Mouse (Mus musculus): ENCODE results near the gene Tsku. TPM values are rescaled to one million over a fixed set of nuclear protein-coding genes. Genes with fewer than 3 reads are reported as not detected.
A peak's percentile ranks its signal among the peaks of the same experiment; 100 is the strongest.

Gene Tsku
- polyA plus RNA-seq, 1 experiment: 9.6 TPM

DNA sequence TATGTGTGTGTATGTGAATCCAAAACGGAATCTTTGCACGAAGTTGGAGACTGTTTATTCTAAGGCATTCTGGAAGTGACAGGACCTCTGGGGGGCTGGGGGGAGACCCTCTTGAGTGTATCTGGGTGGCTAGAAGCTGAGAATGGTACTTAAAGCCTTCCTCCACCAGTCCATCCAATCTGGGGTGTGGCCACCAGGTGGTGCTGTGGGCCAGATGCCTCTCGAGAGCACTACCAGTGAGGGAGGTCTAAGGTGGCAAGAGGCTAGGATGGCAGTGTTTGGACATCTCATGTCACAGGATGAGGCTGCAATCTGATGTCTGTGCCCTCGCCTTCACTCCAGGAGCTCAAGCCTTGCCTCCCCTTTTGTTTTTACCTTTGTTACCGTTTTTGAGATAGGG is 12.0 kb downstream of the Tsku start:
- H3K27me3 ChIP-seq (ENCODE audit: control insufficient read depth, insufficient read depth, insufficient read length): no peaks in the 10 kb centered on the region
- H3K79me3 ChIP-seq (ENCODE audit: low read depth): peaks cover 2% of the 10 kb centered on the region
- no peak overlapping the region for H3ac ChIP-seq (ENCODE audit: control insufficient read depth, insufficient read length, low read depth)
- peaks cover 1% of the 10 kb centered on the region for H3K79me2 ChIP-seq (ENCODE audit: control insufficient read depth, insufficient read depth)
- H3K4me3 ChIP-seq (ENCODE audit: insufficient read depth, poor library complexity, severe bottlenecking): no peak overlapping the region
- peaks cover 11% of the 10 kb centered on the region for H3K36me3 ChIP-seq (ENCODE audit: control insufficient read depth, insufficient read depth)
- TF ChIP-seq MYOG (IDR thresholded peaks at IDR 0.05; ENCODE audit: control insufficient read depth, extremely low read depth, insufficient read length) (no peak), MYOD1 (IDR thresholded peaks at IDR 0.05; ENCODE audit: control insufficient read depth, insufficient read length, low read depth) (no peak), CTCF (IDR thresholded peaks at IDR 0.05; ENCODE audit: control insufficient read depth, insufficient read depth, insufficient read length) (peak; percentile 60), FOSL1 (IDR thresholded peaks at IDR 0.05; ENCODE audit: insufficient read depth, low read length, poor library complexity, severe bottlenecking) (no peak)

DNA sequence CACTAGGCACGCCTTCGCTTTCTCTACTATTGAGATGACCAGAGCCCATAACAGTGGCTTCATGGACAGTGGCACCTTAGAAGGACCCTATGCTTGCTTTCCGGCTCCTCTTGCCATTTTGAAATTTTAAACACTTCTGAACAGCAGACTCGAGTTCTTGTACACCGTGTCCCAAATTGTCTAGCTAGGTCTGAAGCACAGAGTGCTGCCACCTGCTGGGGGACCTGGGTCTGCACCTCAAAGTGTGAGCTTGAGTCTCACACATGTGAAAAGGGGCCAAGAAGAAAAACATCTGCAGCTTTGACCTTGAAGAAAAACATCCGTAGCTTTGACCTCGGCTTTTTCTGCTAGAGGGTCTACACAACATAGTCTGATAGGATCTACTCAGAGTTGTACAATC is 13.1 kb downstream of the Tsku start:
- Histone ChIP-seq H3K27me3 (ENCODE audit: control insufficient read depth, insufficient read depth, insufficient read length) (no peaks in the 10 kb centered on the region), H3K79me2 (ENCODE audit: control insufficient read depth, insufficient read depth) (no peaks in the 10 kb centered on the region), H3K79me3 (ENCODE audit: low read depth) (peaks cover 2% of the 10 kb centered on the region), H3ac (ENCODE audit: control insufficient read depth, insufficient read length, low read depth) (no peak overlapping the region), H3K4me3 (ENCODE audit: insufficient read depth, poor library complexity, severe bottlenecking) (no peak overlapping the region), H3K36me3 (ENCODE audit: control insufficient read depth, insufficient read depth) (peaks cover 6% of the 10 kb centered on the region)
- TF ChIP-seq CTCF (IDR thresholded peaks at IDR 0.05; ENCODE audit: control insufficient read depth, insufficient read depth, insufficient read length): peak; percentile 18
- no peak for TF ChIP-seq MAX (IDR thresholded peaks at IDR 0.05)

DNA sequence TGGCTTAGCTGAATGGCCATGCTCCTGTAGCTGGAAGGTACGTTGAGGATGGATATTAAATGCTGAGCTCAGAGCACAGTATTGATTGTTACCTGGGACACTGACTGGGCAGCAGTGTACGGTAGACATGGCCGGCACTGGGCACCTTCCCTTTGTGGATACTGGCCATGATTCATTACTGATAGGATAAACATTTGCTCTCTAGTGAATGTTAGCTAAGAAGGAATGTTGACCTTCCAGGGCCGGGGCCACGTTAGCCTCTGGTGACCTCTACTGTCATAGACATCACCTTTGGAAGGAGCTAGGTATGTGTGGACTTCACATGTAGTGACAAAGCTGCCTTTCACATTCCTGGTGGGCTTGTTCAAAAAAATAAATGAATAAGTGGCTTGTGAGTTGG is 13.7 kb downstream of the Tsku start:
- H3ac ChIP-seq (ENCODE audit: control insufficient read depth, insufficient read length, low read depth): no peak overlapping the region
- no peak overlapping the region for H3K4me3 ChIP-seq (ENCODE audit: insufficient read depth, poor library complexity, severe bottlenecking)
- peaks cover 6% of the 10 kb centered on the region for H3K36me3 ChIP-seq (ENCODE audit: control insufficient read depth, insufficient read depth)
- H3K27me3 ChIP-seq (ENCODE audit: control insufficient read depth, insufficient read depth, insufficient read length): no peaks in the 10 kb centered on the region
- TF ChIP-seq CTCF (IDR thresholded peaks at IDR 0.05; ENCODE audit: control insufficient read depth, insufficient read depth, insufficient read length) (no peak), MAX (IDR thresholded peaks at IDR 0.05) (no peak), MYOD1 (IDR thresholded peaks at IDR 0.05; ENCODE audit: control insufficient read depth, insufficient read length, low read depth) (no peak), MYOG (IDR thresholded peaks at IDR 0.05; ENCODE audit: control insufficient read depth, extremely low read depth, insufficient read length) (no peak), FOSL1 (IDR thresholded peaks at IDR 0.05; ENCODE audit: insufficient read depth, low read length, poor library complexity, severe bottlenecking) (no peak), CEBPB (IDR thresholded peaks at IDR 0.05; ENCODE audit: low read depth) (no peak), USF1 (IDR thresholded peaks at IDR 0.05; ENCODE audit: low read depth) (no peak)
- H3K79me2 ChIP-seq (ENCODE audit: control insufficient read depth, insufficient read depth): no peaks in the 10 kb centered on the region
- peaks cover 2% of the 10 kb centered on the region for H3K79me3 ChIP-seq (ENCODE audit: low read depth)

DNA sequence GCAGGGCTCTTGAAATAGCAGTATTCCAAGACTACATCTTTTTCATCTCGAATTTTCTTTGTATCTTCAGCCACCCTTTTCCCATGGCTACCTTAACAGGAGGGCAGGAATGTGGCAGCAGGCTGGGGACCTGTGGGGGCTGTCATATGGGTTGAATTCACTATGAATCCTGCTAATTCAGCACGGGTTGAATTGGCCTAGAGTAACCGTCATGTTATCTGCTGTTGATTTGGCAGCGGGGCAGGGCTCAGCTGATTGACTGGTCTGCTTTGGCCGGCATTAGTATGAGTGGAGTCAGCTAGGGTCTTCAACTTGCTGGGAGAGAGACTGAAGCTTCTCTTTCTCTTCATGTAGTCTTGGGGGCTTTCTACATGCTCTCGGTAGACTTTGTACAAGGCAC is 16.1 kb downstream of the Tsku start:
- Histone ChIP-seq H3K79me2 (ENCODE audit: control insufficient read depth, insufficient read depth) (no peaks in the 10 kb centered on the region), H3ac (ENCODE audit: control insufficient read depth, insufficient read length, low read depth) (no peak overlapping the region), H3K79me3 (ENCODE audit: low read depth) (no peaks in the 10 kb centered on the region), H3K4me3 (ENCODE audit: insufficient read depth, poor library complexity, severe bottlenecking) (no peak overlapping the region), H3K27me3 (ENCODE audit: control insufficient read depth, insufficient read depth, insufficient read length) (no peaks in the 10 kb centered on the region), H3K36me3 (ENCODE audit: control insufficient read depth, insufficient read depth) (no peaks in the 10 kb centered on the region)
- no peak for TF ChIP-seq MYOG (IDR thresholded peaks at IDR 0.05; ENCODE audit: control insufficient read depth, extremely low read depth, insufficient read length)
- TF ChIP-seq CTCF (IDR thresholded peaks at IDR 0.05; ENCODE audit: control insufficient read depth, insufficient read depth, insufficient read length): no peak
- TF ChIP-seq USF1 (IDR thresholded peaks at IDR 0.05; ENCODE audit: low read depth): no peak
- TF ChIP-seq CEBPB (IDR thresholded peaks at IDR 0.05; ENCODE audit: low read depth): no peak

DNA sequence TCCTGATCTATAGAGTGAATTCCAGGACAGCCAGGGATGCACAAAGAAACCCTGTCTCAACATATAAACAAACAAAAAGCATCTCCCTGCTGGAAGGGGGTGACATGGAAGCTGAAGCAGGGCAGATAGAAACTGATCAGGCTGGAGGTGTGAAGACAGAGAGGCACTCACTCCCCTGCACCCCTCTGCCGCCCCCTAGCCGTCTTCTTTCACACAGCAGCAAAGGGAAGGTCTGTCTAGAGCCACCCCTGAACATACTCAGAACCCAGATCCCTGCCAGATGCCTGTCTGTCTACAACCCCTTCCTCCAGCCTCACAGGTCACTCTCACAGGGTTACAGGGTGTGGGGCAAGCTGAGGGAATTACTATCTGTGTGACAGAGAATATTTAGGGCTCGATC is 16.8 kb downstream of the Tsku start:
- TF ChIP-seq MYOD1 (IDR thresholded peaks at IDR 0.05; ENCODE audit: control insufficient read depth, insufficient read length, low read depth) (no peak), MAX (IDR thresholded peaks at IDR 0.05) (no peak), CTCF (IDR thresholded peaks at IDR 0.05; ENCODE audit: control insufficient read depth, insufficient read depth, insufficient read length) (peak; percentile 19), USF1 (IDR thresholded peaks at IDR 0.05; ENCODE audit: low read depth) (no peak)
- no peaks in the 10 kb centered on the region for H3K27me3 ChIP-seq (ENCODE audit: control insufficient read depth, insufficient read depth, insufficient read length)
- no peaks in the 10 kb centered on the region for H3K79me2 ChIP-seq (ENCODE audit: control insufficient read depth, insufficient read depth)
- H3K79me3 ChIP-seq (ENCODE audit: low read depth): no peaks in the 10 kb centered on the region
- H3K4me3 ChIP-seq (ENCODE audit: insufficient read depth, poor library complexity, severe bottlenecking): no peak overlapping the region
- no peaks in the 10 kb centered on the region for H3K36me3 ChIP-seq (ENCODE audit: control insufficient read depth, insufficient read depth)
- no peak overlapping the region for H3ac ChIP-seq (ENCODE audit: control insufficient read depth, insufficient read length, low read depth)

DNA sequence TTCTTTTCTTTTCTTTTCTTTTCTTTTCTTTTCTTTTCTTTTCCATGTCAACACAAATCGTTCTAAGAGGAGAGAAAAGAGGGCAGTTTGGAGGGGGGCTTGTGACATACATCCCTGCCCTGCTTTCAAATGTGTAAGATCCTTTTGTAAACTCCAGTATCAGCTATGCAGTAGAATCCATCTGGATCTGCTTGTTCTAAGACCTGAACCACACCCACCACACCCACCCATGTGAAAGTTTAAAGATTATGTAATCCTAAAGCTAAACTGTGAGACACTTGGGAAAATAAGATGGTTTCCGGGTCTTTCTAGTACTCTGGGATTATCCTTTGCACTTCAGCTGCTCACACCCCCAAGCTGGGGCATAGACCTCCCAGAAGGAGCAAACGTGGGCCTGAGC is 18.9 kb downstream of the Tsku start:
- Histone ChIP-seq H3K27me3 (ENCODE audit: control insufficient read depth, insufficient read depth, insufficient read length) (no peaks in the 10 kb centered on the region), H3ac (ENCODE audit: control insufficient read depth, insufficient read length, low read depth) (no peak overlapping the region), H3K79me3 (ENCODE audit: low read depth) (no peaks in the 10 kb centered on the region), H3K79me2 (ENCODE audit: control insufficient read depth, insufficient read depth) (no peaks in the 10 kb centered on the region), H3K36me3 (ENCODE audit: control insufficient read depth, insufficient read depth) (no peaks in the 10 kb centered on the region), H3K4me3 (ENCODE audit: insufficient read depth, poor library complexity, severe bottlenecking) (no peak overlapping the region)
- TF ChIP-seq MYOD1 (IDR thresholded peaks at IDR 0.05; ENCODE audit: control insufficient read depth, insufficient read length, low read depth) (no peak), CTCF (IDR thresholded peaks at IDR 0.05; ENCODE audit: control insufficient read depth, insufficient read depth, insufficient read length) (no peak), MYOG (IDR thresholded peaks at IDR 0.05; ENCODE audit: control insufficient read depth, extremely low read depth, insufficient read length) (no peak), MAX (IDR thresholded peaks at IDR 0.05) (no peak), USF1 (IDR thresholded peaks at IDR 0.05; ENCODE audit: low read depth) (no peak), FOSL1 (IDR thresholded peaks at IDR 0.05; ENCODE audit: insufficient read depth, low read length, poor library complexity, severe bottlenecking) (no peak), CEBPB (IDR thresholded peaks at IDR 0.05; ENCODE audit: low read depth) (no peak)

Data from C2C12 (cell line).